10 mouse cellular contexts compared by ENCODE assay signal in genomic region chr6:146702126-146702881, GRCm38 (mm10). TPM values are rescaled to one million over a fixed set of nuclear protein-coding genes. Genes with fewer than 3 reads are reported as not detected.
DNase-seq lines count a peak whose midpoint lies in the region; ATAC-seq and TF ChIP-seq lines count a peak whose summit lies in the region.
"Had no signal": no experiment of that assay in that cellular context is flagged by ENCODE, and none has a peak within 500 bp of the region (broad histone marks: within the 10 kb centered on the region; RNA-seq: fewer than 3 reads in every experiment).

No protein-coding gene starts in this region.

- H3K9ac ChIP-seq in lung, embryonic 15.5 days = no peak overlapping the region
- no peak overlapping the region for H3K9ac ChIP-seq in midbrain, embryonic 16.5 days (ENCODE audit: low read depth, low read length)
- no peak overlapping the region for H3K9ac ChIP-seq in forebrain, postnatal 0 days
- H3K9ac ChIP-seq: forebrain, embryonic 13.5 days had no signal

- TF ChIP-seq CTCF in lung, adult 2 months (IDR thresholded peaks at IDR 0.05; ENCODE audit: insufficient read depth, low read length) = no peak
- TF ChIP-seq CTCF in forebrain, postnatal 0 days (IDR thresholded peaks at IDR 0.05; ENCODE audit: low read depth) = no peak

- no peak for ATAC-seq in lung, embryonic 15.5 days (ENCODE audit: borderline replicate concordance, extremely low read depth, low FRiP score, low TSS enrichment)
- 0 out of 2 replicates have a peak, but pooled peaks have one; percentile 16 for ATAC-seq in megakaryocyte-erythroid progenitor cell, adult 5-6 weeks (replicated peaks; ENCODE audit: low FRiP score, low TSS enrichment, poor library complexity, severe bottlenecking)
- ATAC-seq in midbrain, embryonic 16.5 days = no peak
- no peak for ATAC-seq in forebrain, postnatal 0 days
- ATAC-seq: forebrain, embryonic 13.5 days had no signal

- H3K4me2 ChIP-seq in lung, embryonic 15.5 days = no peak overlapping the region
- no peak overlapping the region for H3K4me2 ChIP-seq in midbrain, embryonic 16.5 days (ENCODE audit: low read length)
- no peak overlapping the region for H3K4me2 ChIP-seq in forebrain, postnatal 0 days (ENCODE audit: low read depth)
- H3K4me2 ChIP-seq: forebrain, embryonic 13.5 days had no signal

- H3K4me3 ChIP-seq in lung, embryonic 15.5 days = no peak overlapping the region
- no peak overlapping the region for H3K4me3 ChIP-seq in lung, adult 2 months (replicated peaks; ENCODE audit: extremely low read depth, low read depth, low read length)
- H3K4me3 ChIP-seq in midbrain, embryonic 16.5 days (ENCODE audit: low read depth, low read length) = no peak overlapping the region
- no peak overlapping the region for H3K4me3 ChIP-seq in forebrain, postnatal 0 days (ENCODE audit: low read depth, low read length)
- H3K4me3 ChIP-seq: forebrain, embryonic 13.5 days had no signal

- H3K4me1 ChIP-seq in lung, embryonic 15.5 days = peaks cover 6% of the 10 kb centered on the region; the same call in 1 of the 2 replicates
- H3K4me1 ChIP-seq in lung, adult 2 months (ENCODE audit: control insufficient read depth, insufficient read depth, low read length) = no peaks in the 10 kb centered on the region
- no peaks in the 10 kb centered on the region for H3K4me1 ChIP-seq in midbrain, embryonic 16.5 days (ENCODE audit: control insufficient read depth, insufficient read depth, low read length)
- H3K4me1 ChIP-seq in forebrain, postnatal 0 days (ENCODE audit: insufficient read depth) = no peaks in the 10 kb centered on the region
- H3K4me1 ChIP-seq: forebrain, embryonic 13.5 days had no signal

- H3K9me3 ChIP-seq in lung, embryonic 15.5 days = no peaks in the 10 kb centered on the region
- no peaks in the 10 kb centered on the region for H3K9me3 ChIP-seq in midbrain, embryonic 16.5 days (replicated peaks; ENCODE audit: control insufficient read depth, low read length, poor library complexity, severe bottlenecking)
- no peaks in the 10 kb centered on the region for H3K9me3 ChIP-seq in forebrain, postnatal 0 days (ENCODE audit: low read length)

- H3K36me3 ChIP-seq in lung, embryonic 15.5 days = no peaks in the 10 kb centered on the region
- no peaks in the 10 kb centered on the region for H3K36me3 ChIP-seq in midbrain, embryonic 16.5 days (ENCODE audit: control insufficient read depth, insufficient read depth, low read length)
- H3K36me3 ChIP-seq in forebrain, postnatal 0 days (ENCODE audit: insufficient read depth) = no peaks in the 10 kb centered on the region

- no peak for DNase-seq in lung, adult 2 months
- DNase-seq in forelimb bud, embryonic 11.5 days (ENCODE audit: low read depth, low spot score) = peak; percentile 25
- peak; percentile 46 to 55 for DNase-seq in heart, postnatal 10 days
- no peak for DNase-seq in cerebellum, adult 11 months
- no peak for DNase-seq in forebrain, postnatal 0 days
- DNase-seq: cerebellum, postnatal 25 days had no signal

- WGBS in lung, embryonic 15.5 days = 40% methylated on average over 11 of the region's 11 CpGs
- 32% methylated on average over 11 of the region's 11 CpGs for WGBS in lung, adult 2 months
- WGBS in midbrain, embryonic 16.5 days = 78% methylated on average over 11 of the region's 11 CpGs
- 78% methylated on average over 11 of the region's 11 CpGs for WGBS in forebrain, postnatal 0 days

- TF ChIP-seq POLR2A in lung, adult 2 months (IDR thresholded peaks at IDR 0.05; ENCODE audit: borderline replicate concordance, extremely low read depth, low read depth, low read length) = no peak

- H3K27me3 ChIP-seq in lung, embryonic 15.5 days = no peaks in the 10 kb centered on the region
- H3K27me3 ChIP-seq in midbrain, embryonic 16.5 days (ENCODE audit: control insufficient read depth, insufficient read depth, low read depth, low read length) = no peaks in the 10 kb centered on the region
- no peaks in the 10 kb centered on the region for H3K27me3 ChIP-seq in forebrain, postnatal 0 days (ENCODE audit: insufficient read depth, low read length)
- H3K27me3 ChIP-seq: forebrain, embryonic 13.5 days had no signal

- 0 out of 2 replicates have a peak overlapping the region, but pooled peaks have one; percentile 27 for H3K27ac ChIP-seq in lung, embryonic 15.5 days
- H3K27ac ChIP-seq in midbrain, embryonic 16.5 days (ENCODE audit: low read length) = no peak overlapping the region
- H3K27ac ChIP-seq in forebrain, postnatal 0 days (ENCODE audit: low read depth, low read length) = no peak overlapping the region
- H3K27ac ChIP-seq: forebrain, embryonic 13.5 days had no signal

- intact Hi-C loops in heart, postnatal 10 days (cut with DNase I) = no loop called here

RNA-seq across cellular contexts. Expression of gene Stk38l, which starts 22.5 kb away (rescaled TPM):
- 14.8 and 15.5 TPM in 2 replicates for polyA plus RNA-seq in lung, embryonic 15.5 days (2015; fragmentation: Nextera tagmentation; extraction: Ambion mirVana)
- polyA plus RNA-seq in lung, adult 2 months (2012; rRNA removed) = 2.8 and 5.3 TPM in 2 replicates
- total RNA-seq in heart, postnatal 10 days (2021) = 10 to 100 TPM; 18.7 to 19.1 TPM
- total RNA-seq in megakaryocyte-erythroid progenitor cell, adult 5-6 weeks (2014; fragmentation: Nextera tagmentation) = 2.7 and 4.5 TPM in 2 replicates
- 3.4 and 6.6 TPM in 2 replicates for total RNA-seq in megakaryocyte-erythroid progenitor cell, adult 5-6 weeks (2017)
- polyA plus RNA-seq in midbrain, embryonic 16.5 days (2015; fragmentation: Nextera tagmentation; extraction: Ambion mirVana) = 14.4 and 15.8 TPM in 2 replicates
- total RNA-seq in forebrain, postnatal 0 days (2014; rRNA removed) = 7.1 and 7.6 TPM in 2 replicates
- 8.1 and 11.0 TPM in 2 replicates for polyA plus RNA-seq in forebrain, postnatal 0 days (2015; fragmentation: Nextera tagmentation; extraction: Ambion mirVana)

RNA-seq across cellular contexts. Expression of gene Tm7sf3, which starts 59.7 kb away (rescaled TPM):
- polyA plus RNA-seq in lung, embryonic 15.5 days (2015; fragmentation: Nextera tagmentation; extraction: Ambion mirVana) = 28.2 and 29.9 TPM in 2 replicates
- 15.8 and 20.2 TPM in 2 replicates for polyA plus RNA-seq in lung, adult 2 months (2012; rRNA removed)
- total RNA-seq in heart, postnatal 10 days (2021) = 10 to 100 TPM; 23.4 to 27.1 TPM
- total RNA-seq in megakaryocyte-erythroid progenitor cell, adult 5-6 weeks (2014; fragmentation: Nextera tagmentation) = 47.6 and 57.4 TPM in 2 replicates
- total RNA-seq in megakaryocyte-erythroid progenitor cell, adult 5-6 weeks (2017) = 60.9 and 68.3 TPM in 2 replicates
- 31.7 and 32.7 TPM in 2 replicates for polyA plus RNA-seq in midbrain, embryonic 16.5 days (2015; fragmentation: Nextera tagmentation; extraction: Ambion mirVana)
- total RNA-seq in forebrain, postnatal 0 days (2014; rRNA removed) = 41.0 and 51.1 TPM in 2 replicates
- polyA plus RNA-seq in forebrain, postnatal 0 days (2015; fragmentation: Nextera tagmentation; extraction: Ambion mirVana) = 30.5 and 40.6 TPM in 2 replicates

RNA-seq across cellular contexts. Expression of gene Med21, which starts 60.0 kb away (rescaled TPM):
- 156 and 157 TPM in 2 replicates for polyA plus RNA-seq in lung, embryonic 15.5 days (2015; fragmentation: Nextera tagmentation; extraction: Ambion mirVana)
- 18.0 and 25.1 TPM in 2 replicates for polyA plus RNA-seq in lung, adult 2 months (2012; rRNA removed)
- total RNA-seq in heart, postnatal 10 days (2021) = 10 to 100 TPM; 53.8 to 59.7 TPM
- total RNA-seq in megakaryocyte-erythroid progenitor cell, adult 5-6 weeks (2014; fragmentation: Nextera tagmentation) = 70.8 and 85.1 TPM in 2 replicates
- total RNA-seq in megakaryocyte-erythroid progenitor cell, adult 5-6 weeks (2017) = 83.8 and 89.7 TPM in 2 replicates
- 105 and 108 TPM in 2 replicates for polyA plus RNA-seq in midbrain, embryonic 16.5 days (2015; fragmentation: Nextera tagmentation; extraction: Ambion mirVana)
- total RNA-seq in forebrain, postnatal 0 days (2014; rRNA removed) = 65.2 and 85.3 TPM in 2 replicates
- polyA plus RNA-seq in forebrain, postnatal 0 days (2015; fragmentation: Nextera tagmentation; extraction: Ambion mirVana) = 112 and 115 TPM in 2 replicates

Comparison
In these comparisons a context has a peak if more than half of its experiments do, and no peak if none do; other contexts are left out.
1. DNase-seq: peak in forelimb bud, embryonic 11.5 days (single experiment) and heart, postnatal 10 days (2 of 2); none in lung, adult 2 months (single experiment), cerebellum, adult 11 months (single experiment) and forebrain, postnatal 0 days (single experiment).